Mouse (Mus musculus): Measurements from ENCODE around the gene Nfasc. TPM values are rescaled to one million over a fixed set of nuclear protein-coding genes. Genes with fewer than 3 reads are reported as not detected.

Gene Nfasc
- polyA plus RNA-seq, 1 experiment from 2014 or later, result 0.14 TPM

- Histone ChIP-seq H3K9ac (ENCODE audit: low read depth, low read length) (no peak overlapping the region), H3K36me3 (ENCODE audit: control insufficient read depth, insufficient read depth, low read length) (no peaks in the 10 kb centered on the region), H3K9me3 (ENCODE audit: control insufficient read depth, low read length) (no peaks in the 10 kb centered on the region), H3K27me3 (replicated peaks; ENCODE audit: control insufficient read depth, insufficient read depth, low read length) (no peaks in the 10 kb centered on the region), H3K4me3 (ENCODE audit: low read depth, low read length) (no peak overlapping the region), H3K4me1 (replicated peaks; ENCODE audit: control insufficient read depth, insufficient read depth, low read length) (no peaks in the 10 kb centered on the region), H3K4me2 (no peak overlapping the region), H3K27ac (ENCODE audit: low read depth, low read length) (no peak overlapping the region)
- DNase-seq (ENCODE audit: low spot score) (no peak), ATAC-seq (replicated peaks; ENCODE audit: low FRiP score) (no peak)
- 78% methylated on average over 12 of the region's 12 CpGs for WGBS
Observed at GRCm38 (mm10) chr1:132678935-132679334, 62.7 kb downstream of the Nfasc start.

GRCm38 (mm10) chr1:132678076-132678475, 63.5 kb downstream of the Nfasc start:
- ATAC-seq (replicated peaks; ENCODE audit: low FRiP score) (no peak), DNase-seq (ENCODE audit: low spot score) (no peak)
- 31% methylated on average over 5 of the region's 5 CpGs for WGBS
- no peaks in the 10 kb centered on the region for H3K9me3 ChIP-seq (ENCODE audit: control insufficient read depth, low read length)
- no peak overlapping the region for H3K4me2 ChIP-seq
- H3K9ac ChIP-seq (ENCODE audit: low read depth, low read length), result no peak overlapping the region
- no peaks in the 10 kb centered on the region for H3K27me3 ChIP-seq (replicated peaks; ENCODE audit: control insufficient read depth, insufficient read depth, low read length)
- no peaks in the 10 kb centered on the region for H3K4me1 ChIP-seq (replicated peaks; ENCODE audit: control insufficient read depth, insufficient read depth, low read length)
- no peak overlapping the region for H3K4me3 ChIP-seq (ENCODE audit: low read depth, low read length)
- no peaks in the 10 kb centered on the region for H3K36me3 ChIP-seq (ENCODE audit: control insufficient read depth, insufficient read depth, low read length)
- H3K27ac ChIP-seq (ENCODE audit: low read depth, low read length), result no peak overlapping the region

- 76% methylated on average over 3 of the region's 3 CpGs for WGBS
- Histone ChIP-seq H3K27ac (ENCODE audit: low read depth, low read length) (no peak overlapping the region), H3K4me2 (no peak overlapping the region), H3K9ac (ENCODE audit: low read depth, low read length) (no peak overlapping the region), H3K4me1 (replicated peaks; ENCODE audit: control insufficient read depth, insufficient read depth, low read length) (no peaks in the 10 kb centered on the region), H3K4me3 (ENCODE audit: low read depth, low read length) (no peak overlapping the region), H3K9me3 (ENCODE audit: control insufficient read depth, low read length) (no peaks in the 10 kb centered on the region), H3K36me3 (ENCODE audit: control insufficient read depth, insufficient read depth, low read length) (no peaks in the 10 kb centered on the region), H3K27me3 (replicated peaks; ENCODE audit: control insufficient read depth, insufficient read depth, low read length) (no peaks in the 10 kb centered on the region)
- no peak for DNase-seq (ENCODE audit: low spot score)
- ATAC-seq (replicated peaks; ENCODE audit: low FRiP score), result no peak
Observed at GRCm38 (mm10) chr1:132672704-132673103, 68.9 kb downstream of the Nfasc start.

GRCm38 (mm10) chr1:132669200-132669599, 72.4 kb downstream of the Nfasc start:
- no peak overlapping the region for H3K4me3 ChIP-seq (ENCODE audit: low read depth, low read length)
- no peak overlapping the region for H3K9ac ChIP-seq (ENCODE audit: low read depth, low read length)
- ATAC-seq (replicated peaks; ENCODE audit: low FRiP score) (no peak), DNase-seq (ENCODE audit: low spot score) (no peak)
- no peaks in the 10 kb centered on the region for H3K9me3 ChIP-seq (ENCODE audit: control insufficient read depth, low read length)
- WGBS, result 82% methylated on average over 6 of the region's 6 CpGs
- H3K27ac ChIP-seq (ENCODE audit: low read depth, low read length), result no peak overlapping the region
- H3K4me2 ChIP-seq, result no peak overlapping the region
- no peaks in the 10 kb centered on the region for H3K27me3 ChIP-seq (replicated peaks; ENCODE audit: control insufficient read depth, insufficient read depth, low read length)
- no peaks in the 10 kb centered on the region for H3K4me1 ChIP-seq (replicated peaks; ENCODE audit: control insufficient read depth, insufficient read depth, low read length)
- H3K36me3 ChIP-seq (ENCODE audit: control insufficient read depth, insufficient read depth, low read length), result no peaks in the 10 kb centered on the region

- ATAC-seq (replicated peaks; ENCODE audit: low FRiP score) (no peak), DNase-seq (ENCODE audit: low spot score) (no peak)
- Histone ChIP-seq H3K27ac (ENCODE audit: low read depth, low read length) (no peak overlapping the region), H3K4me2 (no peak overlapping the region), H3K9me3 (ENCODE audit: control insufficient read depth, low read length) (no peaks in the 10 kb centered on the region), H3K27me3 (replicated peaks; ENCODE audit: control insufficient read depth, insufficient read depth, low read length) (no peaks in the 10 kb centered on the region), H3K4me3 (ENCODE audit: low read depth, low read length) (no peak overlapping the region), H3K4me1 (replicated peaks; ENCODE audit: control insufficient read depth, insufficient read depth, low read length) (no peaks in the 10 kb centered on the region), H3K9ac (ENCODE audit: low read depth, low read length) (no peak overlapping the region), H3K36me3 (ENCODE audit: control insufficient read depth, insufficient read depth, low read length) (no peaks in the 10 kb centered on the region)
- WGBS, result 31% methylated on average over 4 of the region's 4 CpGs
Observed at GRCm38 (mm10) chr1:132660354-132660753, 81.2 kb downstream of the Nfasc start.

- no peak overlapping the region for H3K4me3 ChIP-seq (ENCODE audit: low read depth, low read length)
- H3K27ac ChIP-seq (ENCODE audit: low read depth, low read length), result no peak overlapping the region
- no peaks in the 10 kb centered on the region for H3K36me3 ChIP-seq (ENCODE audit: control insufficient read depth, insufficient read depth, low read length)
- no peaks in the 10 kb centered on the region for H3K4me1 ChIP-seq (replicated peaks; ENCODE audit: control insufficient read depth, insufficient read depth, low read length)
- 14% methylated on average over 3 of the region's 3 CpGs for WGBS
- no peak for DNase-seq (ENCODE audit: low spot score)
- H3K9me3 ChIP-seq (ENCODE audit: control insufficient read depth, low read length), result no peaks in the 10 kb centered on the region
- no peak for ATAC-seq (replicated peaks; ENCODE audit: low FRiP score)
- no peak overlapping the region for H3K9ac ChIP-seq (ENCODE audit: low read depth, low read length)
- no peaks in the 10 kb centered on the region for H3K27me3 ChIP-seq (replicated peaks; ENCODE audit: control insufficient read depth, insufficient read depth, low read length)
- H3K4me2 ChIP-seq, result no peak overlapping the region
Observed at GRCm38 (mm10) chr1:132659604-132660003, 82.0 kb downstream of the Nfasc start.

GRCm38 (mm10) chr1:132655611-132656010, 86.0 kb downstream of the Nfasc start:
- no peaks in the 10 kb centered on the region; the same call in 1 of the 2 replicates for H3K27me3 ChIP-seq (replicated peaks; ENCODE audit: control insufficient read depth, insufficient read depth, low read length)
- WGBS, result 51% methylated on average over 6 of the region's 6 CpGs
- H3K9me3 ChIP-seq (ENCODE audit: control insufficient read depth, low read length), result no peaks in the 10 kb centered on the region
- H3K27ac ChIP-seq (ENCODE audit: low read depth, low read length), result no peak overlapping the region
- H3K4me1 ChIP-seq (replicated peaks; ENCODE audit: control insufficient read depth, insufficient read depth, low read length), result no peaks in the 10 kb centered on the region
- no peaks in the 10 kb centered on the region for H3K36me3 ChIP-seq (ENCODE audit: control insufficient read depth, insufficient read depth, low read length)
- H3K9ac ChIP-seq (ENCODE audit: low read depth, low read length), result no peak overlapping the region
- H3K4me2 ChIP-seq, result no peak overlapping the region
- DNase-seq (ENCODE audit: low spot score) (no peak), ATAC-seq (replicated peaks; ENCODE audit: low FRiP score) (no peak)
- H3K4me3 ChIP-seq (ENCODE audit: low read depth, low read length), result no peak overlapping the region

- Histone ChIP-seq H3K4me1 (replicated peaks; ENCODE audit: control insufficient read depth, insufficient read depth, low read length) (no peaks in the 10 kb centered on the region), H3K4me2 (no peak overlapping the region), H3K4me3 (ENCODE audit: low read depth, low read length) (no peak overlapping the region), H3K36me3 (ENCODE audit: control insufficient read depth, insufficient read depth, low read length) (no peaks in the 10 kb centered on the region), H3K9me3 (ENCODE audit: control insufficient read depth, low read length) (no peaks in the 10 kb centered on the region), H3K9ac (ENCODE audit: low read depth, low read length) (no peak overlapping the region), H3K27me3 (replicated peaks; ENCODE audit: control insufficient read depth, insufficient read depth, low read length) (no peaks in the 10 kb centered on the region; the same call in 1 of the 2 replicates), H3K27ac (ENCODE audit: low read depth, low read length) (no peak overlapping the region)
- 69% methylated on average over 9 of the region's 9 CpGs for WGBS
- DNase-seq (ENCODE audit: low spot score), result no peak
- no peak for ATAC-seq (replicated peaks; ENCODE audit: low FRiP score)
Observed at GRCm38 (mm10) chr1:132654769-132655168, 86.8 kb downstream of the Nfasc start.

GRCm38 (mm10) chr1:132653841-132654457, 87.6 kb downstream of the Nfasc start:
- Histone ChIP-seq H3K9me3 (ENCODE audit: control insufficient read depth, low read length) (no peaks in the 10 kb centered on the region), H3K9ac (ENCODE audit: low read depth, low read length) (no peak overlapping the region), H3K36me3 (ENCODE audit: control insufficient read depth, insufficient read depth, low read length) (no peaks in the 10 kb centered on the region), H3K4me3 (ENCODE audit: low read depth, low read length) (no peak overlapping the region), H3K27ac (ENCODE audit: low read depth, low read length) (no peak overlapping the region), H3K27me3 (replicated peaks; ENCODE audit: control insufficient read depth, insufficient read depth, low read length) (no peaks in the 10 kb centered on the region; the same call in 1 of the 2 replicates), H3K4me1 (replicated peaks; ENCODE audit: control insufficient read depth, insufficient read depth, low read length) (no peaks in the 10 kb centered on the region), H3K4me2 (no peak overlapping the region)
- DNase-seq (ENCODE audit: low spot score) (no peak), ATAC-seq (replicated peaks; ENCODE audit: low FRiP score) (no peak)
- 81% methylated on average over 12 of the region's 12 CpGs for WGBS
